ENCODE assay signal across 9 mouse cellular contexts in genomic region chr5:46347368-46348083, GRCm38 (mm10).
DNase-seq lines count a peak whose midpoint lies in the region; ATAC-seq and TF ChIP-seq lines count a peak whose summit lies in the region.
"Had no signal": no experiment of that assay in that cellular context is flagged by ENCODE, and none has a peak within 500 bp of the region (broad histone marks: within the 10 kb centered on the region; RNA-seq: fewer than 3 reads in every experiment).

No protein-coding gene starts in this region.

- no peaks in the 10 kb centered on the region for H3K4me1 ChIP-seq in forebrain, embryonic 14.5 days (ENCODE audit: control insufficient read depth, insufficient read depth, low read length)
- H3K4me1 ChIP-seq in lung, embryonic 14.5 days (ENCODE audit: insufficient read depth) = no peaks in the 10 kb centered on the region
- H3K4me1 ChIP-seq: limb, embryonic 15.5 days had no signal

- H3K27me3 ChIP-seq in forebrain, embryonic 14.5 days (replicated peaks; ENCODE audit: control insufficient read depth, insufficient read depth, low read length) = no peaks in the 10 kb centered on the region
- H3K27me3 ChIP-seq in lung, embryonic 14.5 days (ENCODE audit: insufficient read depth, low read length) = no peaks in the 10 kb centered on the region
- H3K27me3 ChIP-seq: limb, embryonic 15.5 days had no signal

- 13% methylated on average over 16 of the region's 16 CpGs for WGBS in forebrain, embryonic 14.5 days
- 17% methylated on average over 16 of the region's 16 CpGs for WGBS in large intestine, adult 2 months
- WGBS in lung, embryonic 14.5 days = 17% methylated on average over 16 of the region's 16 CpGs

- TF ChIP-seq CTCF in lung, embryonic 14.5 days (IDR thresholded peaks at IDR 0.05; ENCODE audit: low read depth) = peak; percentile 86

- peak overlapping the region; percentile 34 for H3K4me2 ChIP-seq in forebrain, embryonic 14.5 days (ENCODE audit: low read length)
- H3K4me2 ChIP-seq in lung, embryonic 14.5 days = peak overlapping the region; percentile 25; the same call in 1 of the 2 replicates
- H3K4me2 ChIP-seq: limb, embryonic 15.5 days had no signal

- H3K4me3 ChIP-seq in forebrain, embryonic 14.5 days (ENCODE audit: low read depth, low read length) = no peak overlapping the region
- H3K4me3 ChIP-seq in lung, embryonic 14.5 days (ENCODE audit: low read depth, low read length) = no peak overlapping the region
- H3K4me3 ChIP-seq: limb, embryonic 15.5 days had no signal

- intact Hi-C loops in heart, postnatal 25 days (cut with DNase I) = loop anchor here (1.0 to 5.0 kb wide), 4 partner anchors 490 to 870 kb away; partner anchors contain the start of gene Lcorl

- peak; percentile 94 for ATAC-seq in forebrain, embryonic 14.5 days
- ATAC-seq in lung, embryonic 14.5 days (ENCODE audit: insufficient read depth) = peak; percentile 80

- H3K27ac ChIP-seq in forebrain, embryonic 14.5 days (ENCODE audit: low read depth, low read length) = no peak overlapping the region
- H3K27ac ChIP-seq in lung, embryonic 14.5 days (ENCODE audit: low read depth) = no peak overlapping the region
- H3K27ac ChIP-seq: limb, embryonic 15.5 days had no signal

- DNase-seq in ES-CJ7 (ENCODE audit: low read depth, low spot score) = peak; percentile 74
- peak; percentile 14 for DNase-seq in c-Kit-positive CD71-positive TER-119-positive erythroid progenitor cells, embryonic 14.5 days (ENCODE audit: low spot score)
- peak; percentile 93 for DNase-seq in forebrain, embryonic 14.5 days (ENCODE audit: low spot score)
- DNase-seq in heart, postnatal 25 days (ENCODE audit: low spot score) = peak; percentile 1
- peak; percentile 27 for DNase-seq in large intestine, adult 2 months (ENCODE audit: low read depth, low spot score)
- DNase-seq in lung, embryonic 14.5 days = peak; percentile 95
- peak; percentile 4 for DNase-seq in ovary, adult 18-20 months (ENCODE audit: low spot score)
- peak; percentile 56 for DNase-seq in thymus, postnatal 0 days (ENCODE audit: low spot score)

- no peaks in the 10 kb centered on the region for H3K9me3 ChIP-seq in forebrain, embryonic 14.5 days (replicated peaks; ENCODE audit: control insufficient read depth, low read length)
- H3K9me3 ChIP-seq in lung, embryonic 14.5 days (ENCODE audit: low read depth, low read length) = no peaks in the 10 kb centered on the region
- H3K9me3 ChIP-seq: limb, embryonic 15.5 days had no signal

- no peaks in the 10 kb centered on the region for H3K36me3 ChIP-seq in forebrain, embryonic 14.5 days (ENCODE audit: control insufficient read depth, insufficient read depth, low read length)
- H3K36me3 ChIP-seq in lung, embryonic 14.5 days (ENCODE audit: insufficient read depth) = no peaks in the 10 kb centered on the region
- H3K36me3 ChIP-seq: limb, embryonic 15.5 days had no signal

- H3K9ac ChIP-seq in forebrain, embryonic 14.5 days (ENCODE audit: low read length) = peak overlapping the region; percentile 4; the same call in 1 of the 2 replicates
- no peak overlapping the region for H3K9ac ChIP-seq in lung, embryonic 14.5 days
- H3K9ac ChIP-seq: limb, embryonic 15.5 days had no signal

Comparison
In these comparisons a context has a peak if more than half of its experiments do, and no peak if none do; other contexts are left out.
1. DNase-seq: peak in every context shown above with its lines; median percentile 95 in lung, embryonic 14.5 days; 93 in forebrain, embryonic 14.5 days; 74 in ES-CJ7; 56 in thymus, postnatal 0 days; 27 in large intestine, adult 2 months; 14 in c-Kit-positive CD71-positive TER-119-positive erythroid progenitor cells, embryonic 14.5 days; 4 in ovary, adult 18-20 months; 1 in heart, postnatal 25 days.